Mouse (Mus musculus): ENCODE measurements around the gene Hoxd11. TPM values are rescaled to one million over a fixed set of nuclear protein-coding genes. Genes with fewer than 3 reads are reported as not detected.

Gene Hoxd11
- polyA plus RNA-seq, 2 experiments = 21.4 to 40.0 TPM

- H3K4me2 ChIP-seq (replicated peaks; ENCODE audit: low read depth, low read length, severe bottlenecking) = peak overlapping the region; percentile 78
- H3K4me3 ChIP-seq (replicated peaks; ENCODE audit: low read length) = peak overlapping the region; percentile 53
- peaks cover 3% of the 10 kb centered on the region; the same call in 1 of the 2 replicates for H3K4me1 ChIP-seq (ENCODE audit: control insufficient read depth, insufficient read depth, low read length)
- ATAC-seq (ENCODE audit: low FRiP score, low read depth) = peak; percentile 16
- H3K27ac ChIP-seq (replicated peaks; ENCODE audit: low read depth, low read length) = peak overlapping the region; percentile 83
- no peaks in the 10 kb centered on the region for H3K9me3 ChIP-seq (ENCODE audit: control insufficient read depth, low read length)
- no peak for DNase-seq (ENCODE audit: low spot score)
- H3K27me3 ChIP-seq (ENCODE audit: control insufficient read depth, insufficient read depth, low read length) = peaks cover 85% of the 10 kb centered on the region
- H3K9ac ChIP-seq (ENCODE audit: low read depth, low read length, severe bottlenecking) = peak overlapping the region; percentile 73
- no peak for TF ChIP-seq POLR2A (IDR thresholded peaks at IDR 0.05; ENCODE audit: borderline replicate concordance, extremely low read depth, insufficient read depth, insufficient read length)
- no peaks in the 10 kb centered on the region for H3K36me3 ChIP-seq (ENCODE audit: control insufficient read depth, insufficient read depth, low read length)
- under 1% methylated on average over 21 of the region's 66 CpGs for WGBS
These were observed 25.7 kb downstream of the Hoxd11 start for GRCm38 (mm10) chr2:74704999-74705466.

GRCm38 (mm10) chr2:74705467-74706089 lies 26.2 kb downstream of the Hoxd11 start:
- Histone ChIP-seq H3K27ac (replicated peaks; ENCODE audit: low read depth, low read length) (peak overlapping the region; percentile 83), H3K4me3 (replicated peaks; ENCODE audit: low read length) (peak overlapping the region; percentile 53), H3K9me3 (ENCODE audit: control insufficient read depth, low read length) (no peaks in the 10 kb centered on the region), H3K4me2 (replicated peaks; ENCODE audit: low read depth, low read length, severe bottlenecking) (peak overlapping the region; percentile 78), H3K9ac (ENCODE audit: low read depth, low read length, severe bottlenecking) (peak overlapping the region; percentile 73), H3K4me1 (ENCODE audit: control insufficient read depth, insufficient read depth, low read length) (peaks cover 3% of the 10 kb centered on the region; the same call in 1 of the 2 replicates), H3K27me3 (ENCODE audit: control insufficient read depth, insufficient read depth, low read length) (peaks cover 85% of the 10 kb centered on the region), H3K36me3 (ENCODE audit: control insufficient read depth, insufficient read depth, low read length) (no peaks in the 10 kb centered on the region)
- DNase-seq (ENCODE audit: low spot score) (no peak), ATAC-seq (ENCODE audit: low FRiP score, low read depth) (peak; percentile 10; the same call in 1 of the 2 replicates)
- TF ChIP-seq POLR2A (IDR thresholded peaks at IDR 0.05; ENCODE audit: borderline replicate concordance, extremely low read depth, insufficient read depth, insufficient read length) = no peak
- WGBS = under 1% methylated on average over 22 of the region's 85 CpGs

GRCm38 (mm10) chr2:74706393-74706960 lies 27.1 kb downstream of the Hoxd11 start:
- no peak overlapping the region for H3K27ac ChIP-seq (replicated peaks; ENCODE audit: low read depth, low read length)
- TF ChIP-seq POLR2A (IDR thresholded peaks at IDR 0.05; ENCODE audit: borderline replicate concordance, extremely low read depth, insufficient read depth, insufficient read length) = no peak
- H3K36me3 ChIP-seq (ENCODE audit: control insufficient read depth, insufficient read depth, low read length) = no peaks in the 10 kb centered on the region
- H3K4me3 ChIP-seq (replicated peaks; ENCODE audit: low read length) = peak overlapping the region; percentile 53
- H3K4me2 ChIP-seq (replicated peaks; ENCODE audit: low read depth, low read length, severe bottlenecking) = peak overlapping the region; percentile 78
- peaks cover 84% of the 10 kb centered on the region for H3K27me3 ChIP-seq (ENCODE audit: control insufficient read depth, insufficient read depth, low read length)
- ATAC-seq (ENCODE audit: low FRiP score, low read depth) (no peak), DNase-seq (ENCODE audit: low spot score) (no peak)
- peaks cover 3% of the 10 kb centered on the region; the same call in 1 of the 2 replicates for H3K4me1 ChIP-seq (ENCODE audit: control insufficient read depth, insufficient read depth, low read length)
- 2% methylated on average over 13 of the region's 13 CpGs for WGBS
- no peaks in the 10 kb centered on the region for H3K9me3 ChIP-seq (ENCODE audit: control insufficient read depth, low read length)
- peak overlapping the region; percentile 73 for H3K9ac ChIP-seq (ENCODE audit: low read depth, low read length, severe bottlenecking)

GRCm38 (mm10) chr2:74707599-74707998 lies 28.2 kb downstream of the Hoxd11 start:
- DNase-seq (ENCODE audit: low spot score) (no peak), ATAC-seq (ENCODE audit: low FRiP score, low read depth) (no peak)
- H3K4me2 ChIP-seq (replicated peaks; ENCODE audit: low read depth, low read length, severe bottlenecking) = peak overlapping the region; percentile 30; the same call in 1 of the 2 replicates
- peaks cover 89% of the 10 kb centered on the region for H3K27me3 ChIP-seq (ENCODE audit: control insufficient read depth, insufficient read depth, low read length)
- no peak overlapping the region for H3K27ac ChIP-seq (replicated peaks; ENCODE audit: low read depth, low read length)
- WGBS = 33% methylated on average over 7 of the region's 7 CpGs
- H3K36me3 ChIP-seq (ENCODE audit: control insufficient read depth, insufficient read depth, low read length) = no peaks in the 10 kb centered on the region
- H3K4me1 ChIP-seq (ENCODE audit: control insufficient read depth, insufficient read depth, low read length) = peaks cover 9% of the 10 kb centered on the region
- 0 out of 2 replicates have a peak overlapping the region, but pooled peaks have one; percentile 7 for H3K4me3 ChIP-seq (replicated peaks; ENCODE audit: low read length)
- H3K9ac ChIP-seq (ENCODE audit: low read depth, low read length, severe bottlenecking) = 0 out of 2 replicates have a peak overlapping the region, but pooled peaks have one; percentile 0
- H3K9me3 ChIP-seq (ENCODE audit: control insufficient read depth, low read length) = no peaks in the 10 kb centered on the region
- TF ChIP-seq POLR2A (IDR thresholded peaks at IDR 0.05; ENCODE audit: borderline replicate concordance, extremely low read depth, insufficient read depth, insufficient read length) = no peak

- no peak for ATAC-seq (ENCODE audit: low FRiP score, low read depth)
- Histone ChIP-seq H3K4me3 (replicated peaks; ENCODE audit: low read length) (no peak overlapping the region), H3K9me3 (ENCODE audit: control insufficient read depth, low read length) (no peaks in the 10 kb centered on the region), H3K9ac (ENCODE audit: low read depth, low read length, severe bottlenecking) (no peak overlapping the region), H3K27ac (replicated peaks; ENCODE audit: low read depth, low read length) (no peak overlapping the region), H3K27me3 (ENCODE audit: control insufficient read depth, insufficient read depth, low read length) (peaks cover 90% of the 10 kb centered on the region), H3K4me2 (replicated peaks; ENCODE audit: low read depth, low read length, severe bottlenecking) (no peak overlapping the region), H3K4me1 (ENCODE audit: control insufficient read depth, insufficient read depth, low read length) (peaks cover 9% of the 10 kb centered on the region), H3K36me3 (ENCODE audit: control insufficient read depth, insufficient read depth, low read length) (no peaks in the 10 kb centered on the region)
- no peak for DNase-seq (ENCODE audit: low spot score)
- TF ChIP-seq POLR2A (IDR thresholded peaks at IDR 0.05; ENCODE audit: borderline replicate concordance, extremely low read depth, insufficient read depth, insufficient read length) = no peak
- WGBS = 22% methylated on average over 4 of the region's 4 CpGs
These were observed 29.3 kb downstream of the Hoxd11 start for GRCm38 (mm10) chr2:74708676-74709075.
